Mouse (Mus musculus): ENCODE data around the gene Abca7.

DNA sequence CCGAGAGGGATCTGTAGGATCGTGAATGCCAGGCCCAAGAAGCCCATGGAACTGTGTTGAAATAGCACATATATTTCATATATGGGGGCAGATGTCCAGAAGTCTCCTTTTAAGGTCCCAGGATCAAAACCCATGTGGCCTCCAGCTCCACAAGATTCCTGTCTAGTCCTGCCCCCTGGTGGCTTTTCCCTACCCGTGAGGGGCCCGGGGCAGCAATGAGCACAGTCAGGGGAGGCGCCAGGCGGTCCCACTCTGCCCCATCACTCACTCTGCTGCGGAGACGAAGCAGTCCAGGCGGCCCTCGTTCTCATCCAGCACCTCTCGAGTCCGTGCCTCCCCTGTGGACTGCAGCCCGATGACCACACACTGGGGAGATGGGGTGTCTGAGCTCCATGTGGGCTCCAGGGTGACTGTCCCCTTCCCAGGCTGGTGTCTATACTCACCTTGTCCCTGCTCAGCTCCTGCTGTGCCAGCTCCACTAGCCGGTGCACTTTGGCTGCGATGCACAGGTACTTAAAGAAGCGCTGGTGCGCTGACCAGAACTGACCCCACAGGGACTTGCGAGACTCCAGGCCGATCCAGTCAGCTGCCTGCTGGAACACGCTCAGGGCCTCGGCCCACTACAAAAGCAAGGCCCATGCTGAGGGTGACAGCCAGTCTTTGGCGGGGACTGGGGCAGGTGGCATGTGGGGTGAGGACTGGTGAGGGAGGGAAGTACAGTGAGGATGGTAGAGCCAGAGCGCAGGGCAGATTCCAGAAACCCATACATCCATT lies 67.8 kb downstream of the Abca7 start:
- TF ChIP-seq EP300 (IDR thresholded peaks at IDR 0.05; ENCODE audit: low read depth): no peak
- peak; percentile 38 for TF ChIP-seq CTCF (IDR thresholded peaks at IDR 0.05; ENCODE audit: low read depth)
